Mouse (Mus musculus) hindbrain, postnatal 0 days (tissue): ENCODE measurements around the gene Wdr45. TPM values are rescaled to one million over a fixed set of nuclear protein-coding genes. Genes with fewer than 3 reads are reported as not detected.

Experiments
- ATAC-seq: fragments of 200-750 bp; cut with Nextera tagmentation; 2 replicates; pipeline ENCODE4 v1.8.0; 2017; ENCODE audit warnings: mild to moderate bottlenecking, moderate TSS enrichment, moderate library complexity
- DNase-seq: peaks from one replicate; pipeline ENCODE4 v3.0.0-alpha.2; 2015; ENCODE audit warnings: low spot score
- H3K27ac ChIP-seq: fragments of 300-500 bp; sonication (generic); 2 replicates; pipeline ENCODE4 v1.5.1; 2014; ENCODE audit warnings: mild to moderate bottlenecking
- H3K27me3 ChIP-seq: fragments of 300-500 bp; sonication (generic); 2 replicates; pipeline ENCODE4 v1.6.1; 2014; ENCODE audit warnings: low read length, mixed read lengths; ENCODE audit not compliant: insufficient read depth
- H3K36me3 ChIP-seq: fragments of 300-500 bp; sonication (generic); 2 replicates; pipeline ENCODE4 v1.6.1; 2014; ENCODE audit warnings: low read length, mixed read lengths; ENCODE audit not compliant: insufficient read depth
- H3K4me1 ChIP-seq: fragments of 300-500 bp; sonication (generic); 2 replicates; pipeline ENCODE4 v1.6.1; 2014; ENCODE audit warnings: antibody characterized with exemption, low read length, mixed read lengths; ENCODE audit not compliant: insufficient read depth
- H3K4me2 ChIP-seq: fragments of 300-500 bp; sonication (generic); 2 replicates; pipeline ENCODE4 v1.6.1; 2014; ENCODE audit warnings: low read depth, mild to moderate bottlenecking, low read length, moderate library complexity, mixed read lengths
- H3K4me3 ChIP-seq: fragments of 300-500 bp; sonication (generic); 2 replicates; pipeline ENCODE4 v1.5.1; 2014; ENCODE audit warnings: low read length
- H3K9ac ChIP-seq: fragments of 300-500 bp; sonication (generic); replicated peaks from 2 replicates; pipeline ENCODE4 v1.6.1; 2014; ENCODE audit warnings: mild to moderate bottlenecking, low read length, moderate library complexity, mixed read lengths
- H3K9me3 ChIP-seq: fragments of 300-500 bp; sonication (generic); 2 replicates; pipeline ENCODE4 v1.6.1; 2016; ENCODE audit warnings: low read length, mixed read lengths
- CTCF ChIP-seq: IDR thresholded peaks from 2 replicates; pipeline ENCODE4 v1.5.1; 2016; ENCODE audit warnings: antibody characterized with exemption, control low read depth, low read depth
- WGBS: fragments of 180-500 bp; shearing (Covaris S2); extraction: QIAGEN DNeasy Blood & Tissue Kit; methylation state at CpG from one replicate; pipeline ENCODE4 v1.1.7; 2014; 5-methylcytosine and 5-hydroxymethylcytosine counted together
- polyA plus RNA-seq: library from polyadenylated mRNA; unstranded; fragments of >200 nt; fragmentation: Nextera tagmentation; extraction: Ambion mirVana; gene quantifications from 2 replicates; pipeline ENCODE4 v1.2.1, GENCODE M21; 2015
- total RNA-seq: library from RNA; depleted of rRNA; stranded (reverse); fragments of >200 nt; gene quantifications from 2 replicates; pipeline ENCODE4 v1.2.3, GENCODE M21; 2014

Wdr45 gene
- total and polyA plus RNA-seq, 2 experiments from 2014 or later: 33.2 to 34.0 TPM

DNA sequence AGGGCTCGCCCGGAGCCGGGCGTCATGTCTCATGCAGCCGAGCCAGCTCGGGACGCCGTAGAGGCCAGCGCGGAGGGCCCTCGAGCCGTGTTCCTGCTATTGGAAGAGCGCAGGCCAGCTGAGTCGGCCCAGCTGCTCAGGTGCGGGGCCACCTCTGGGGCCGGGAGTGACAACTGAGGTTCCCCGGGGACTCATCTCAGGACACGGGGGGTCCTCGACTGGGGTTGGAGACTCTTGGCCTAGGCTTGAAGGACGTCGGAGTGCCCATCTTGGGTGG, 48.7 kb downstream of the Wdr45 start:
- H3K27ac ChIP-seq: 0 out of 2 replicates have a peak overlapping the region, but pooled peaks have one; percentile 45
- H3K9ac ChIP-seq: peak overlapping the region; percentile 56
- peak; percentile 2 for DNase-seq
- TF ChIP-seq CTCF: no peak
- no peaks in the 10 kb centered on the region for H3K36me3 ChIP-seq
- no peak; the same call in 1 of the 2 replicates for ATAC-seq
- H3K4me3 ChIP-seq: peak overlapping the region; percentile 59
- peak overlapping the region; percentile 63 for H3K4me2 ChIP-seq
- H3K27me3 ChIP-seq: no peaks in the 10 kb centered on the region
- H3K9me3 ChIP-seq: no peaks in the 10 kb centered on the region
- 38% methylated on average over 21 of the region's 21 CpGs for WGBS
- H3K4me1 ChIP-seq: no peaks in the 10 kb centered on the region

GRCm38 (mm10) chrX:7763631-7764393, 49.7 kb downstream of the Wdr45 start:
- no peak for TF ChIP-seq CTCF
- Histone ChIP-seq H3K4me3 (peak overlapping the region; percentile 59), H3K9me3 (no peaks in the 10 kb centered on the region), H3K36me3 (no peaks in the 10 kb centered on the region), H3K27me3 (no peaks in the 10 kb centered on the region), H3K4me1 (no peaks in the 10 kb centered on the region), H3K27ac (no peak overlapping the region), H3K4me2 (peak overlapping the region; percentile 63), H3K9ac (peak overlapping the region; percentile 56; the same call in 1 of the 2 replicates)
- DNase-seq (peak; percentile 10), ATAC-seq (no peak)
- WGBS: 19% methylated on average over 22 of the region's 22 CpGs

DNA sequence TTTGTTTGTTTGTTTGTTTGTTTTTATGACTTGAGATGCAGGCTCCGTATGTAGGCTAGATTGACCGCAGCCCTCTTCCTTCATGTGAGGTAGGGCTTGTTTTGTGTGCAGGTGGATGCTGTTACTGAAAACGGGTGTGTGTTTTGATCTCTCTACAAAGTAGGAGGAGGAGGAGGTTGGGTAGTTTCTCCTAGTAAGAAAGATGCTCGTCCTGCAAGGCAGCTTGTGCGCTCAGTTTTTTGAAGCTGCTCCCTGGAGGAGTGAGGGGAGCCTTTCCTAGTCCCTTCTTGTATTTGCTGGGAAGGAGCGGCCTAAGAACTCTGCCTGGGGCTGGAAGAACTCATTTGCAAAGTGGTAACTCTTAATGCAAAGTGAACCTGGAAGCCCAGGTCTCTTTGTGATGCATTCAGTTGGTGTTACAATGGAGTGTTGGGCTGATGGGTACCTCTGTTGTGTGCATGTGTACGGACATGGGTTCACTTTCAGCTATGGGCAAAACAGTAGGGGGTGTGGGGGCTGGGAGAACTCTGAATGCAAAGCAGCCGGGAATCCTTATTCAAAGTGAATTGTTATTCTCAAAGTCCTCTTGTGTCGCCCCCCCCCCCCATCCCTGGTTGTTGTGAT, 50.6 kb downstream of the Wdr45 start:
- no peak for ATAC-seq
- TF ChIP-seq CTCF: no peak
- H3K4me3 ChIP-seq: peak overlapping the region; percentile 59
- no peaks in the 10 kb centered on the region for H3K4me1 ChIP-seq
- H3K27ac ChIP-seq: no peak overlapping the region
- peak overlapping the region; percentile 63 for H3K4me2 ChIP-seq
- no peaks in the 10 kb centered on the region for H3K27me3 ChIP-seq
- no peaks in the 10 kb centered on the region for H3K36me3 ChIP-seq
- no peaks in the 10 kb centered on the region for H3K9me3 ChIP-seq
- 29% methylated on average over 9 of the region's 9 CpGs for whole genome bisulfite sequencing
- DNase-seq: no peak
- no peak overlapping the region for H3K9ac ChIP-seq

DNA sequence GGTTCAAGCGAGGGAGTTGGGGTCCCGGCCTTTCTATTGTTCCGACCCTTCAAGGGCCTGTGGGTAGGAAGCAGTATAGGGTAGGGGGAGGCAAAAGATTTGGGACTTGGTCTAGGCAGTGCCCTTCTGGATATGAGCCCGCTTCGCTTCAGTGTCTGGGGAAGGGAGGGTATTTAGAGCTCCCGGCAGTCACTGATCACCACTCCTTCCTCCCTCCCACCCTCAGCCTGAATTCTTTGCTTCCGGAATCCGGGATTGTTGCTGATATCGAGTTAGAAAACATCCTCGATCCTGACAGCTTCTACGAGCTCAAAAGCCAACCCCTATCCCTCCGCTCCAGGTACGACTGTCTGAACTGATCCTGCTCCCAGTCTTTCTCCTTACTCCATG, 51.1 kb downstream of the Wdr45 start:
- 39% methylated on average over 13 of the region's 13 CpGs for WGBS
- Histone ChIP-seq H3K4me3 (peak overlapping the region; percentile 59), H3K9me3 (no peaks in the 10 kb centered on the region), H3K4me2 (peak overlapping the region; percentile 63), H3K27me3 (no peaks in the 10 kb centered on the region), H3K4me1 (no peaks in the 10 kb centered on the region), H3K9ac (no peak overlapping the region), H3K36me3 (no peaks in the 10 kb centered on the region), H3K27ac (no peak overlapping the region)
- ATAC-seq (no peak), DNase-seq (peak; percentile 3)
- no peak for TF ChIP-seq CTCF

DNA sequence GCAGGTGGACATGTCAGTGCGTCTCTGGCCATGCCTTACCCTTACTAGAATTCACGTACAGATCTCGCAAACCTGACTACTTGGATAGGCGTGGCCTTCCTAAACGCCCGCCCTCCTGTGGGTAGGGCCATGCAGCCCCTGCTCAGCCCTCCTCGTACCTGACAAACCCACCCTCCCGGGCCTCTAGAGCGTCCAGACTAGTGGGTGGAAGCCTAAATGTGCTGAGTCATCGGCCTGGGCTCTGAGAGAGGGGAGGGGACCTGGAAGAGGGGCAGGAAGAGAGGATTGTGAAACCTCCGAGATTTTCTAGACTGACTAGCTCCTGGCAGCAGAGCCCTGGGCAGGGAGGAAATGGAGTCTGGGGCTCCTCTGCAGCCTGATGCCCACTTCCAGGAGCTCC, 51.6 kb downstream of the Wdr45 start:
- TF ChIP-seq CTCF: no peak
- ATAC-seq: peak; percentile 30; the same call in 1 of the 2 replicates
- H3K4me3 ChIP-seq: peak overlapping the region; percentile 59
- H3K4me1 ChIP-seq: no peaks in the 10 kb centered on the region
- peak; percentile 39 for DNase-seq
- 23% methylated on average over 11 of the region's 11 CpGs for WGBS
- no peak overlapping the region for H3K27ac ChIP-seq
- peak overlapping the region; percentile 63 for H3K4me2 ChIP-seq
- H3K9me3 ChIP-seq: no peaks in the 10 kb centered on the region
- H3K27me3 ChIP-seq: no peaks in the 10 kb centered on the region
- H3K9ac ChIP-seq: no peak overlapping the region
- H3K36me3 ChIP-seq: peaks cover 3% of the 10 kb centered on the region; the same call in 1 of the 2 replicates

- Histone ChIP-seq H3K9ac (no peak overlapping the region), H3K4me3 (no peak overlapping the region), H3K36me3 (peaks cover 3% of the 10 kb centered on the region), H3K9me3 (no peaks in the 10 kb centered on the region), H3K4me2 (no peak overlapping the region), H3K27ac (no peak overlapping the region), H3K27me3 (no peaks in the 10 kb centered on the region), H3K4me1 (no peaks in the 10 kb centered on the region)
- ATAC-seq: no peak
- 91% methylated on average over 7 of the region's 7 CpGs for WGBS
- no peak for TF ChIP-seq CTCF
- DNase-seq: no peak
Observed at GRCm38 (mm10) chrX:7769302-7770017, 55.3 kb downstream of the Wdr45 start.
